Mouse (Mus musculus) Patski (cell line): ENCODE data around the gene B4galt3. TPM values are rescaled to one million over a fixed set of nuclear protein-coding genes. Genes with fewer than 3 reads are reported as not detected.

Source experiments
- ATAC-seq: fragments of 100-300 bp; one replicate; pipeline ENCODE4 v1.8.0; 2021
- CTCF ChIA-PET: fragments of 350-600 bp; sonication (Branson Sonifier 250); formaldehyde crosslinking; loops from one replicate; lab custom pipeline; 2022; ENCODE audit warnings: inconsistent platforms; lab: Charles Lee
- POLR2A ChIA-PET: fragments of 350-600 bp; sonication (Branson Sonifier 250); formaldehyde crosslinking; loops from one replicate; lab custom pipeline; 2022; ENCODE audit warnings: antibody characterized with exemption, inconsistent platforms; lab: Charles Lee
- DNase-seq: peaks from one replicate; pipeline ENCODE4 v3.0.0-alpha.2; 2011; ENCODE audit warnings: low read depth, low spot score
- H3K27me3 ChIP-seq: fragments of 371-371 bp; one replicate; pipeline ENCODE4 v1.5.1; 2021
- CTCF ChIP-seq: fragments of 100-300 bp; IDR thresholded peaks from one replicate; pipeline ENCODE4 v1.5.1; 2021
- in situ Hi-C: fragments of 300-500 bp; cut with MboI; formaldehyde crosslinking; loops from 3 replicates; pipeline ENCODE4 v1.11.1; 2018; ENCODE audit warnings: low pct_unique_long_range_greater_than_20kb, mixed read lengths
- polyA plus RNA-seq: library from polyadenylated mRNA; unstranded; gene quantifications from one replicate; pipeline ENCODE4 v1.2.3, GENCODE M21; 2021

Gene B4galt3
- polyA plus RNA-seq, 1 experiment from 2014 or later: 57.5 TPM

GRCm38 (mm10) chr1:171280250-171280915 lies 10.3 kb downstream of the B4galt3 start:
- ATAC-seq (no peak), DNase-seq (no peak)
- H3K27me3 ChIP-seq: no peaks in the 10 kb centered on the region
- POLR2A ChIA-PET: interaction anchor here (1.2 kb wide), 1 partner anchor 8 kb away, joined by 5 read pairs; no protein-coding TSS in a partner anchor
- CTCF ChIA-PET: interaction anchor here (0.7 to 2.2 kb wide), 9 partner anchors 11 to 178 kb away, joined by 3 to 11 read pairs (median 3); partner anchors contain the start of genes Cfap126 and Ufc1
- in situ Hi-C loops: no loop called here
- no peak for TF ChIP-seq CTCF

- no peak for TF ChIP-seq CTCF
- in situ Hi-C loops: no loop called here
- ATAC-seq: peak; percentile 97
- ChIA-PET POLR2A (interaction anchor here (1.2 kb wide), 1 partner anchor 9 kb away, joined by 5 read pairs; no protein-coding TSS in a partner anchor), CTCF (interaction anchor here (0.7 to 2.2 kb wide), 17 partner anchors 9 to 179 kb away, joined by 3 to 17 read pairs (median 4); partner anchors contain the start of genes B4galt3, Cfap126, Fcer1g and Ndufs2)
- H3K27me3 ChIP-seq: no peaks in the 10 kb centered on the region
- DNase-seq: no peak
Measured at GRCm38 (mm10) chr1:171280916-171281527, 10.9 kb downstream of the B4galt3 start, which contains the start of gene Ppox. TSS of gene Ppox (minus strand) at chr1:171281186.

GRCm38 (mm10) chr1:171281528-171281923 lies 11.4 kb downstream of the B4galt3 start:
- CTCF ChIA-PET: interaction anchor here (0.7 to 2.2 kb wide), 16 partner anchors 9 to 179 kb away, joined by 3 to 17 read pairs (median 4); partner anchors contain the start of genes B4galt3, Cfap126, Fcer1g and Ndufs2
- in situ Hi-C loops: no loop called here
- POLR2A ChIA-PET: interaction anchor here (1.2 kb wide), 1 partner anchor 9 kb away, joined by 5 read pairs; no protein-coding TSS in a partner anchor
- TF ChIP-seq CTCF: no peak
- DNase-seq: no peak
- ATAC-seq: peak; percentile 68
- no peaks in the 10 kb centered on the region for H3K27me3 ChIP-seq

- ATAC-seq (no peak), DNase-seq (no peak)
- CTCF ChIA-PET: interaction anchor here (0.7 to 2.2 kb wide), 10 partner anchors 8 to 171 kb away, joined by 3 to 17 read pairs (median 4); partner anchors contain the start of genes B4galt3 and Ndufs2
- POLR2A ChIA-PET: no interaction called here
- H3K27me3 ChIP-seq: no peaks in the 10 kb centered on the region
- in situ Hi-C loops: no loop called here
- no peak for TF ChIP-seq CTCF
Measured at GRCm38 (mm10) chr1:171282086-171282805, 12.1 kb downstream of the B4galt3 start.

- CTCF ChIA-PET: no interaction called here
- POLR2A ChIA-PET: interaction anchor here (0.6 to 0.9 kb wide), 2 partner anchors 51 to 70 kb away, joined by 3 read pairs; partner anchors contain the start of gene Nr1i3
- TF ChIP-seq CTCF: no peak
- H3K27me3 ChIP-seq: no peaks in the 10 kb centered on the region
- no peak for ATAC-seq
- in situ Hi-C loops: no loop called here
- no peak for DNase-seq
Measured at GRCm38 (mm10) chr1:171283188-171284160, 13.3 kb downstream of the B4galt3 start.

GRCm38 (mm10) chr1:171284491-171284890 lies 14.4 kb downstream of the B4galt3 start:
- in situ Hi-C loops: no loop called here
- DNase-seq (no peak), ATAC-seq (no peak)
- TF ChIP-seq CTCF: no peak
- CTCF ChIA-PET: interaction anchor here (0.8 kb wide), 1 partner anchor 173 kb away, joined by 3 read pairs; no protein-coding TSS in a partner anchor
- POLR2A ChIA-PET: no interaction called here
- H3K27me3 ChIP-seq: no peaks in the 10 kb centered on the region

GRCm38 (mm10) chr1:171285096-171285892 lies 15.2 kb downstream of the B4galt3 start:
- no peak for TF ChIP-seq CTCF
- no peak for ATAC-seq
- H3K27me3 ChIP-seq: no peaks in the 10 kb centered on the region
- DNase-seq: no peak
- in situ Hi-C loops: no loop called here
- ChIA-PET CTCF (interaction anchor here (0.8 kb wide), 1 partner anchor 174 kb away, joined by 3 read pairs; no protein-coding TSS in a partner anchor), POLR2A (interaction anchor here (2.2 kb wide), 1 partner anchor 8 kb away, joined by 8 read pairs; no protein-coding TSS in a partner anchor)

GRCm38 (mm10) chr1:171286517-171286916 lies 16.4 kb downstream of the B4galt3 start:
- ChIA-PET CTCF (no interaction called here), POLR2A (interaction anchor here (2.2 to 2.5 kb wide), 2 partner anchors 9 to 15 kb away, joined by 8 to 13 read pairs; no protein-coding TSS in a partner anchor)
- in situ Hi-C loops: no loop called here
- DNase-seq (no peak), ATAC-seq (no peak)
- no peaks in the 10 kb centered on the region for H3K27me3 ChIP-seq
- TF ChIP-seq CTCF: no peak
